Mouse (Mus musculus): ENCODE results near the gene Parva. TPM values are rescaled to one million over a fixed set of nuclear protein-coding genes. Genes with fewer than 3 reads are reported as not detected.
A peak's percentile ranks its signal among the peaks of the same experiment; 100 is the strongest.

Gene Parva
- polyA plus RNA-seq, 1 experiment = 230 TPM

GRCm38 (mm10) chr7:112465920-112466319, 38.6 kb downstream of the Parva start:
- Histone ChIP-seq H3K4me3 (ENCODE audit: insufficient read depth, low read length) (no peak overlapping the region), H3K4me1 (ENCODE audit: control insufficient read depth, insufficient read depth, low read length) (peaks cover 30% of the 10 kb centered on the region), H3K27ac (ENCODE audit: insufficient read depth, low read length) (peak overlapping the region; percentile 100)
- no peak for TF ChIP-seq POLR2A (IDR thresholded peaks at IDR 0.05; ENCODE audit: low read depth, low read length)
- no peak for TF ChIP-seq CTCF (IDR thresholded peaks at IDR 0.05; ENCODE audit: borderline replicate concordance, insufficient read depth, low read length)

- H3K4me1 ChIP-seq (ENCODE audit: control insufficient read depth, insufficient read depth, low read length) = peaks cover 33% of the 10 kb centered on the region
- H3K4me3 ChIP-seq (ENCODE audit: insufficient read depth, low read length) = no peak overlapping the region
- H3K27ac ChIP-seq (ENCODE audit: insufficient read depth, low read length) = peak overlapping the region; percentile 100
- no peak for TF ChIP-seq POLR2A (IDR thresholded peaks at IDR 0.05; ENCODE audit: low read depth, low read length)
- no peak for TF ChIP-seq CTCF (IDR thresholded peaks at IDR 0.05; ENCODE audit: borderline replicate concordance, insufficient read depth, low read length)
Observed at GRCm38 (mm10) chr7:112466786-112467185, 39.5 kb downstream of the Parva start.

DNA sequence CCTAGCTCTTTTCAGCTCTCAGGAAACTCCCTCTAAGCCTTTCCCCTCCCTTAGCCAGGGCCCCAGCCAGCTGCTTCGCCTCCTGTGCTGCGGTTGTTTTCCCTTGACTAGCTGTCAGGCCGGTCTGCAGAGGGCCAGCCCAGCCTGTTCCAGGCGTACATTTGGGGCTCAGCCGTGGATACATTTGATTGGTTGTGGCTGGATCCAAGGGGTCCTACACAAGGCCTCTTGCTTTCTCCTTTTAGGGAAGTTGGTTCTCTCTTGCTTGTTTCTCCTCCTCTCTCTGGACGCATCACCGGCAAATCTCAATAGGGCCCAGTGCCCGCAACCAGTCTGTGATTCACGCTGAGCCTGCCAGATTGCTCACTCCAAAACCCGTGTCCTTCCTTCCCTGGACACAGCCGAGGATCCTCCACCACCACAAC, 40.4 kb downstream of the Parva start:
- Histone ChIP-seq H3K4me1 (ENCODE audit: control insufficient read depth, insufficient read depth, low read length) (peaks cover 37% of the 10 kb centered on the region), H3K27ac (ENCODE audit: insufficient read depth, low read length) (peak overlapping the region; percentile 100), H3K4me3 (ENCODE audit: insufficient read depth, low read length) (no peak overlapping the region)
- peak; percentile 58 for TF ChIP-seq POLR2A (IDR thresholded peaks at IDR 0.05; ENCODE audit: low read depth, low read length)
- TF ChIP-seq CTCF (IDR thresholded peaks at IDR 0.05; ENCODE audit: borderline replicate concordance, insufficient read depth, low read length) = no peak

- Histone ChIP-seq H3K4me3 (ENCODE audit: insufficient read depth, low read length) (no peak overlapping the region), H3K27ac (ENCODE audit: insufficient read depth, low read length) (peak overlapping the region; percentile 61), H3K4me1 (ENCODE audit: control insufficient read depth, insufficient read depth, low read length) (peaks cover 36% of the 10 kb centered on the region)
- no peak for TF ChIP-seq POLR2A (IDR thresholded peaks at IDR 0.05; ENCODE audit: low read depth, low read length)
- 0 out of 2 replicates have a peak, but pooled peaks have one; percentile 19 for TF ChIP-seq CTCF (IDR thresholded peaks at IDR 0.05; ENCODE audit: borderline replicate concordance, insufficient read depth, low read length)
Observed at GRCm38 (mm10) chr7:112469817-112470216, 42.5 kb downstream of the Parva start.

GRCm38 (mm10) chr7:112471316-112471715, 44.0 kb downstream of the Parva start:
- peak overlapping the region; percentile 80 for H3K27ac ChIP-seq (ENCODE audit: insufficient read depth, low read length)
- TF ChIP-seq CTCF (IDR thresholded peaks at IDR 0.05; ENCODE audit: borderline replicate concordance, insufficient read depth, low read length) (no peak), POLR2A (IDR thresholded peaks at IDR 0.05; ENCODE audit: low read depth, low read length) (no peak)
- H3K4me3 ChIP-seq (ENCODE audit: insufficient read depth, low read length) = no peak overlapping the region
- peaks cover 36% of the 10 kb centered on the region for H3K4me1 ChIP-seq (ENCODE audit: control insufficient read depth, insufficient read depth, low read length)

- Histone ChIP-seq H3K27ac (ENCODE audit: insufficient read depth, low read length) (peak overlapping the region; percentile 80), H3K4me3 (ENCODE audit: insufficient read depth, low read length) (no peak overlapping the region), H3K4me1 (ENCODE audit: control insufficient read depth, insufficient read depth, low read length) (peaks cover 34% of the 10 kb centered on the region)
- TF ChIP-seq POLR2A (IDR thresholded peaks at IDR 0.05; ENCODE audit: low read depth, low read length) = no peak
- TF ChIP-seq CTCF (IDR thresholded peaks at IDR 0.05; ENCODE audit: borderline replicate concordance, insufficient read depth, low read length) = no peak
Observed at GRCm38 (mm10) chr7:112472024-112472707, 44.9 kb downstream of the Parva start.

DNA sequence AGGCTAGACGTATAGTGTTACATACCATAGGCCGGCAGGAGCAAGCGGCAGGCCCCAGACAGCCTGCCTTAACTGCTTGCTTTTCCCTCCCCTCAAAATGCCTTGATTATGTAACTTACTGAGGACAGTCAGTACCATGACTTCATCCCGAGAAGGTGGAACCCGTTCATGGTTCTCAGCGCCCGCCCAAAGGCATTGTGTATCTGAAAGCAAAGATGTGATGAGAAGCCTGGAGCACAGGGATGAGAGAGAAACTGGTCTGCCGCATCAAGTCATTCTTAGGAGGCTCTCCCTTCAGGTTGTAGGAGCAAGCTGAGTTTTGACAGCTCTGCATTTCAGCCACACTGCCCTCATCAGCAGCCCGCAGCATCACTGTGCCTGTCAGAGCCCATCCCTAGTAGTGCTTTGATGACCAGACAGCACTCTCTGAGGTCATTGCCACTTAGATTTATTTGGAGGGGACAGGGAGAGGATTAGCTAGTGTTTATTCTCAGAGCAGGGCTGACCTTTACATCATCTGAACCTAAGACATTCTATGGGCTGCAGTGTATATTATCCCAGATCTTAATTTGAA, 45.5 kb downstream of the Parva start:
- Histone ChIP-seq H3K27ac (ENCODE audit: insufficient read depth, low read length) (peak overlapping the region; percentile 80), H3K4me1 (ENCODE audit: control insufficient read depth, insufficient read depth, low read length) (peaks cover 31% of the 10 kb centered on the region), H3K4me3 (ENCODE audit: insufficient read depth, low read length) (no peak overlapping the region)
- no peak for TF ChIP-seq POLR2A (IDR thresholded peaks at IDR 0.05; ENCODE audit: low read depth, low read length)
- no peak for TF ChIP-seq CTCF (IDR thresholded peaks at IDR 0.05; ENCODE audit: borderline replicate concordance, insufficient read depth, low read length)

GRCm38 (mm10) chr7:112473649-112474435, 46.5 kb downstream of the Parva start:
- peak overlapping the region; percentile 81 for H3K27ac ChIP-seq (ENCODE audit: insufficient read depth, low read length)
- no peak for TF ChIP-seq POLR2A (IDR thresholded peaks at IDR 0.05; ENCODE audit: low read depth, low read length)
- H3K4me1 ChIP-seq (ENCODE audit: control insufficient read depth, insufficient read depth, low read length) = peaks cover 28% of the 10 kb centered on the region
- H3K4me3 ChIP-seq (ENCODE audit: insufficient read depth, low read length) = no peak overlapping the region

- Histone ChIP-seq H3K4me1 (ENCODE audit: control insufficient read depth, insufficient read depth, low read length) (peaks cover 14% of the 10 kb centered on the region), H3K4me3 (ENCODE audit: insufficient read depth, low read length) (no peak overlapping the region), H3K27ac (ENCODE audit: insufficient read depth, low read length) (no peak overlapping the region)
- TF ChIP-seq CTCF (IDR thresholded peaks at IDR 0.05; ENCODE audit: borderline replicate concordance, insufficient read depth, low read length) = no peak
- no peak for TF ChIP-seq POLR2A (IDR thresholded peaks at IDR 0.05; ENCODE audit: low read depth, low read length)
Observed at GRCm38 (mm10) chr7:112479116-112479515, 51.8 kb downstream of the Parva start.

DNA sequence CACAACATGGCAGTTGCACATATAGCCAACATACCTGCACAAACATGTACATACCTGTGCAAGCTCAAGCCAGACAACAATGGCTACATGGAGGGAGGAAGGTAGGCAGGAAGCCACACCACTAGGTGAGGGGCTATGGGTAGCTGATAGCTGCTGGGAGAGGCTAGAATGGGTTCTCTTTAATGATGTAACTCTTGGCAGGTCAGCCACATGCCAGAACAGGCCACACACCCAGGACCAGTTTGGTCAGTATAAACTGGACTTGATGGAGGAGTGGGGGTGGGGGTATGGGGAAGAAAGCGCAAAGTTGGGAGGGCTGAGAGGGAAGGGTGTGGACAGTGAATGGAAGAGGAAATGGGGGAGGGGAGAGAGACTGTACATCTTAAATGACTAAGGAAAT, 53.7 kb downstream of the Parva start:
- no peak for TF ChIP-seq CTCF (IDR thresholded peaks at IDR 0.05; ENCODE audit: borderline replicate concordance, insufficient read depth, low read length)
- no peak for TF ChIP-seq POLR2A (IDR thresholded peaks at IDR 0.05; ENCODE audit: low read depth, low read length)
- H3K4me3 ChIP-seq (ENCODE audit: insufficient read depth, low read length) = no peak overlapping the region
- H3K27ac ChIP-seq (ENCODE audit: insufficient read depth, low read length) = no peak overlapping the region
- peaks cover 11% of the 10 kb centered on the region for H3K4me1 ChIP-seq (ENCODE audit: control insufficient read depth, insufficient read depth, low read length)

Measured in embryonic fibroblast, embryonic 13.5 days (primary cell).